Mouse (Mus musculus): ENCODE results near the gene Irf2bp2. TPM values are rescaled to one million over a fixed set of nuclear protein-coding genes. Genes with fewer than 3 reads are reported as not detected.
A peak's percentile ranks its signal among the peaks of the same experiment; 100 is the strongest.

Irf2bp2 gene
- polyA plus RNA-seq, 1 experiment, result not detected

DNA sequence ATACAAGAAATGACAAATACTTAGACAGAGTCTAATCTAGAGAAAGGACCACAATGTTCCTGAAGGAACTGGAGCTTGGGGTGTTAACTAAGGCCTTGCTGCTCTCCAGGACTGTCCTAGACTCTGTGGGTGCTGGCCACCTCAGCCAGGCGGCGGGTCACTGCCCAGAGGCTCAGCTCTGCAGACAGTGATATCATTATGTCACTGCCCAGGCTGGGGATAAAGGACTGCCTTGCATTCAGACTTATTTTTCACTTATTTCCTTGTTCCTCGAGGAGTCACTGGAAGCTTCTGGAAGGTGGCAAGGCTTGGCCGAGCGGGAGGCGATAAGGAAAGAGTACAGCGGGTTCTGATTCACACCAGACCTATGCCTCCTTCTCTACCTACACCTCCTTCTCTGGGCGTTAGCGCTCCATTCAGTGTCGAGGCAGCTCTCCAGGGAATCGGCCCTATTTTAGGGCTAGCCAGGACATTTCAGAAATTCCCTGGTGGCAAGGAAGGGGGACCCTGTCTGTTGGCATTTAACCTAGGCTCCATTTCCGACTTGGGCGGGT is 35.3 kb downstream of the Irf2bp2 start:
- Histone ChIP-seq H3K27ac (ENCODE audit: insufficient read depth, low read depth, low read length) (no peak overlapping the region), H3K4me3 (ENCODE audit: insufficient read depth, low read depth, low read length) (no peak overlapping the region), H3K4me1 (ENCODE audit: control insufficient read depth, insufficient read depth, low read length) (no peaks in the 10 kb centered on the region)
- 90% methylated on average over 13 of the region's 13 CpGs for WGBS
- TF ChIP-seq POLR2A (IDR thresholded peaks at IDR 0.05; ENCODE audit: insufficient read depth, low read depth, low read length) (no peak), CTCF (IDR thresholded peaks at IDR 0.05; ENCODE audit: insufficient read depth, low read depth, low read length) (no peak)

DNA sequence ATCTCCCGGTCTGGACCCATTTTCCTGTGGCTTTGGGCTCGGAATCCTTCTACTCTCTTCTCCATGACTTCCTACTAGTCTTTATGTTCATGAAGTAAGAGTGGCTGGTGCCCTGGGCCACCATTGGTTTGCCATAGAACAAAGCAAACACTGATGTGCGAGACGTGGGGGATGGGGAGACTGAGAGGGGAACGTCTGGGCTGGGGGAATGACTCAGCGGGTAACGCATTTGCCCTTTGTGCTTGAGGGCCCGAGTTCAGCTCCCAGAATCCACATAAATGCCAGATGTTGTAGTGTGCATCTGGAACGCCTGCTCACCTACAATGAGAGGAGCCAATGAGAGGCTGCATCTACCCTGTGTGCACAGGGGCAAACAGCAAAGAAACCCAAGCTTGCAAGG is 36.4 kb downstream of the Irf2bp2 start:
- TF ChIP-seq CTCF (IDR thresholded peaks at IDR 0.05; ENCODE audit: insufficient read depth, low read depth, low read length) (no peak), POLR2A (IDR thresholded peaks at IDR 0.05; ENCODE audit: insufficient read depth, low read depth, low read length) (no peak)
- Histone ChIP-seq H3K27ac (ENCODE audit: insufficient read depth, low read depth, low read length) (no peak overlapping the region), H3K4me1 (ENCODE audit: control insufficient read depth, insufficient read depth, low read length) (no peaks in the 10 kb centered on the region), H3K4me3 (ENCODE audit: insufficient read depth, low read depth, low read length) (no peak overlapping the region)
- 52% methylated on average over 9 of the region's 9 CpGs for WGBS

DNA sequence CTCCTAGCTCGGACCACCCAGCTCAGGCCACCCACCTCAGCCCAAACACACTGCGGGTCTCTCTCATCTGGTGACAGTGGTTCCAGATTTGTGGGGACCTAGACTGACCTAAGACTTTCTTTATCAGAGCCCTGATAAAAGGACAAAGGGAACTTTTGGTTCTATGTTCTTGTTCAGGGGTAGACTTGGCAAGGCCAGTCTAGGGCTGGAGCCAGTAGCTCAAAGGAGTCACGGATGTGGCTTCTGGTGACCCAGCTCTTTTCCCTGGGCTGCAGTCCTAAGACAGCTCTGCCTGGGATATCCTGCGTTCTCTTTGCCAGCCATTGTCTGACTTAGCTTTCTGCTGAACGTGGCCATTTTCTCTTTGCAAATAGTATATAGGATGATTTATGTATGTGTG is 37.1 kb downstream of the Irf2bp2 start:
- TF ChIP-seq POLR2A (IDR thresholded peaks at IDR 0.05; ENCODE audit: insufficient read depth, low read depth, low read length) (no peak), CTCF (IDR thresholded peaks at IDR 0.05; ENCODE audit: insufficient read depth, low read depth, low read length) (no peak)

DNA sequence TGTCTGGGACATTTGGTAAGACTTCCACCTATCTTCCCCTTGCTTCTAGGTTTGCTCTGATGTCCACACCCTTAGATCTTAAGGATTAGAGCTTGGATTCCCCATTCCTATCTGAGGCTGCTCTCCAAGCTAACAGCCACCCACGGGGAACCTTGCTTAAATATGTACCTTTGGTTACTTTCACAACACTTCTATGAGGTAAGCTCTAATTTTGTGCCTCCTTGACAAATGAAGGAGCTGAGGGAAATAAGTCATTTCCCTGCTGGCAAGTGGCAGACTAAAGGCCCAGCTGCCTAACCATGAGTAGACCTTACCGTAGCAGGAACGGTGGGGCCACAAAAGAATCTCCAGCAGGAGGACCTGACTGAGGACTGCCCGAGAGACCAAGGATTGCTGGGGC is 39.0 kb downstream of the Irf2bp2 start:
- no peak overlapping the region for H3K4me3 ChIP-seq (ENCODE audit: insufficient read depth, low read depth, low read length)
- H3K4me1 ChIP-seq (ENCODE audit: control insufficient read depth, insufficient read depth, low read length), result peaks cover 2% of the 10 kb centered on the region; the same call in 1 of the 2 replicates
- 88% methylated on average over 4 of the region's 4 CpGs for WGBS
- no peak overlapping the region for H3K27ac ChIP-seq (ENCODE audit: insufficient read depth, low read depth, low read length)
- TF ChIP-seq POLR2A (IDR thresholded peaks at IDR 0.05; ENCODE audit: insufficient read depth, low read depth, low read length) (no peak), CTCF (IDR thresholded peaks at IDR 0.05; ENCODE audit: insufficient read depth, low read depth, low read length) (no peak)

More for the DNA sequence above, 37.1 kb downstream of the Irf2bp2 start:
- WGBS, result 83% methylated on average over 5 of the region's 5 CpGs
- H3K27ac ChIP-seq (ENCODE audit: insufficient read depth, low read depth, low read length), result no peak overlapping the region
- H3K4me3 ChIP-seq (ENCODE audit: insufficient read depth, low read depth, low read length), result no peak overlapping the region
- H3K4me1 ChIP-seq (ENCODE audit: control insufficient read depth, insufficient read depth, low read length), result no peaks in the 10 kb centered on the region

DNA sequence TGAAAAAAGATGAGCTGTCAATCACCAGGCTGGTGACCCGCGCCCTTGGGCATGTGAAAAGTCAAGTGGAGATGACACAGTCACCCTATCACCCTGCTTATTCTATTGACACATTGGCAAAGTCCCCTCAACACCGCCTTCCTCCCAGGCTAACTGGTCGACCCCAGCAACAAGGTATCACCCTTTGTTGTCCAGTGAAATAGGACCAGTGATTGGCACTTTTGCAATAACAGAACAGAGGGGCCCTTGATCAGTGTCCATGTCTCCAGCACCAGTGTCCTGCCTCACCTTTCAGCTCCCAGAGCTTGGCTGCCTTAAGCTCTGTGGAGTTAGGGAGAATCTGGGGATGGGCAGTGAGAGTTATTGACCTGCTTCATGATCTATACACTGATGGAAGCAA is 41.9 kb downstream of the Irf2bp2 start:
- 93% methylated on average over 4 of the region's 4 CpGs for WGBS

DNA sequence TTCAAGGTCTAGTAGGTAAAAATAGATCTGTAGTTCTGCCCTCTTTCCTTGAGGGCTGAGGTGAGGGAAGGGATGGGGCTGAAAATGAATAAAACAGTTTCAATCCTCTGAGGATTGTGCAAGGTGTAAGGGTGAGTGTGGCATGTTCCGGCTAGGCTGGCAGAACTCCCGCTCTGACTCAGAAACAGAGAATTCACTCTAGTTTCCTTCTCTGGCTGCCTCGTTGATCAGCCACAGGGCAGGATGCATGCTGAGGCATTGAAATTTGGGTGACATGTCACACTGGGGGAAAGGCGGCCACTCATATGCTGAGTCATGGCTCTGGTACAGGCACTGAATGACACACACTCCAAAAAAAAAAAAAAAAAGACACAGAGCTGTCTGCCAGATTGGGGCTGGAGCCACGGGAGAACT is 42.8 kb downstream of the Irf2bp2 start:
- Histone ChIP-seq H3K4me3 (ENCODE audit: insufficient read depth, low read depth, low read length) (no peak overlapping the region), H3K4me1 (ENCODE audit: control insufficient read depth, insufficient read depth, low read length) (peaks cover 12% of the 10 kb centered on the region), H3K27ac (ENCODE audit: insufficient read depth, low read depth, low read length) (no peak overlapping the region)
- WGBS, result 38% methylated on average over 5 of the region's 5 CpGs
- TF ChIP-seq POLR2A (IDR thresholded peaks at IDR 0.05; ENCODE audit: insufficient read depth, low read depth, low read length) (no peak), CTCF (IDR thresholded peaks at IDR 0.05; ENCODE audit: insufficient read depth, low read depth, low read length) (no peak)

More for the DNA sequence above, 41.9 kb downstream of the Irf2bp2 start:
- Histone ChIP-seq H3K4me3 (ENCODE audit: insufficient read depth, low read depth, low read length) (no peak overlapping the region), H3K27ac (ENCODE audit: insufficient read depth, low read depth, low read length) (no peak overlapping the region), H3K4me1 (ENCODE audit: control insufficient read depth, insufficient read depth, low read length) (peaks cover 12% of the 10 kb centered on the region)
- no peak for TF ChIP-seq POLR2A (IDR thresholded peaks at IDR 0.05; ENCODE audit: insufficient read depth, low read depth, low read length)
- TF ChIP-seq CTCF (IDR thresholded peaks at IDR 0.05; ENCODE audit: insufficient read depth, low read depth, low read length), result no peak

DNA sequence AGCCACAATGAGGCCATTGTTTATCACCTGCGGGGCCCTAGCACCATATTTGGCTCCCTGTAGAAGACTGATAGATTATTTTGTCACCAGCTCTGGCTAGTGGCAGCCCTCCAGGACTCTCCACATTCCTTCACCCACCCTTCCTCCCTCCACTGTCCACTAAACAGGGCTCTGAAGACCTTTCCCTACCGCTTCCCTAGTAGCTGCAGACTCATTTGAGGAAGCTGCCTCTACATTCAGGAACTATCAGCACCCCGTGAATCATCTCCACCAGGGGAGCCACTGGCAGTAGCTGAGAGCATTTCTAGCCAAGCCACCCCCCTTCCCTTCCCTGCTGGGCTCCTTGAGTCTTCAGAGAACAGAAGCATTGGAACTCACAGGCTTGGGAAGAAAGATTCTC is 45.9 kb downstream of the Irf2bp2 start:
- Histone ChIP-seq H3K4me1 (ENCODE audit: control insufficient read depth, insufficient read depth, low read length) (peaks cover 12% of the 10 kb centered on the region), H3K4me3 (ENCODE audit: insufficient read depth, low read depth, low read length) (no peak overlapping the region), H3K27ac (ENCODE audit: insufficient read depth, low read depth, low read length) (peak overlapping the region; percentile 51)
- no peak for TF ChIP-seq CTCF (IDR thresholded peaks at IDR 0.05; ENCODE audit: insufficient read depth, low read depth, low read length)
- TF ChIP-seq POLR2A (IDR thresholded peaks at IDR 0.05; ENCODE audit: insufficient read depth, low read depth, low read length), result no peak
- 22% methylated on average over 3 of the region's 3 CpGs for WGBS

DNA sequence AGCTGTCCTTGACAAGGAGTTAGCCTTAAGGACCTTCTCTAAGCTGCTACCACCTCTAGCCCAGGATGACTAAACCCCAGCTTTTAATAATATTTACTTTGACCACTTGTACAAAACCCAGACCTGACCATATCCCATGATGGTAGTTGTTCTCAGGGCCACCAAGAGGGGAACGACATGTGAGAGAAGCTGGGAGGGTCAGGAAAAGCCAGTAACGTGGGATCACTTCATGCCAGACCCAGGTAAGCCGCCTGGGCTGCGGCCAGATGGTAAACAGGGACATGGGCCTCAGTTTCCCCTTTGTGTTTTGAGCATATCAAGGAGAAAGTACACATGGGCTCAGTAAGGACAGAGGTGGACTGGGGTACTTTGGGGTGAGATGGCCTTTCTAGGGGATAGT is 46.4 kb downstream of the Irf2bp2 start:
- no peak for TF ChIP-seq CTCF (IDR thresholded peaks at IDR 0.05; ENCODE audit: insufficient read depth, low read depth, low read length)
- Histone ChIP-seq H3K27ac (ENCODE audit: insufficient read depth, low read depth, low read length) (peak overlapping the region; percentile 50; the same call in 1 of the 2 replicates), H3K4me1 (ENCODE audit: control insufficient read depth, insufficient read depth, low read length) (peaks cover 16% of the 10 kb centered on the region), H3K4me3 (ENCODE audit: insufficient read depth, low read depth, low read length) (no peak overlapping the region)
- 97% methylated on average over 4 of the region's 4 CpGs for WGBS

DNA sequence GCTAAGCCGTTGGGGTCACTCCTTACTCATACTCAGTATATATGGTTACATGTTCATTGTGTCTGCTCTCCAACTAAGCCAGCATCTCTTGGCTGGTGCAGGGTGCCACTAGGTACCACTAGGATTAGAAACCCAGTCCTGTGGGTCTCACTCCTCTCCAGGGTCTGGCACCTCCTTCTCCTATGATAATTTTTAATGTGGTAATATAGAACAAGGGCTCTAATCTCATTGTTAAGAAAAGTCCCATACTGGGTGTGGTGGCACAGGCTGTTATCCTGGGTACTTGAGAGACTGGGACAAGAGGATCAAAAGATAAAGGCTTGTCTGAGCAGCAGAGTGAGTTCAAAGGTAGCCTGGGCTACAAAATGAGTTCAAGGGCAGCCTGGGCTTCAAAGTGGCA is 47.3 kb downstream of the Irf2bp2 start:
- Histone ChIP-seq H3K27ac (ENCODE audit: insufficient read depth, low read depth, low read length) (no peak overlapping the region), H3K4me1 (ENCODE audit: control insufficient read depth, insufficient read depth, low read length) (peaks cover 23% of the 10 kb centered on the region), H3K4me3 (ENCODE audit: insufficient read depth, low read depth, low read length) (no peak overlapping the region)
- TF ChIP-seq POLR2A (IDR thresholded peaks at IDR 0.05; ENCODE audit: insufficient read depth, low read depth, low read length), result no peak
- TF ChIP-seq CTCF (IDR thresholded peaks at IDR 0.05; ENCODE audit: insufficient read depth, low read depth, low read length), result no peak
- 83% methylated on average over 1 of the region's 1 CpGs for WGBS

DNA sequence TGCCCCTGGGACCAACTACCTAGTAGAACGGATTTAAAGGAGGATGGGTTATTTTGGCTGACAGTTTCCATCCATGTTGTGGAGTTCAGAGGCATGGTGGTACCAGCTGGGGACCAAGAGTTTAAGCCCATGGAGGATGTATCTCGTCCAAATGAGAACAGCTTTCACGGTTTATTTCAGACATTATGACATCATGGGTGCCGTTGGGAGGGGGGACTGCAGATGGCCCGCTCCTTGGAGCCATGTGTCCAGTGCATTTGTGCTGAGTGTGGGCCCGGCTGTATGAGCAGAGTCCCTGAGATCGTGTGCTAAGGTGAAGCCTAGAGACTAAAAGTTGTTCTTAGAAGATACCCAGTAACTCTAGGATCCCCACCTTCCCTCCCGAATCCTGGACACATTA is 50.4 kb downstream of the Irf2bp2 start:
- Histone ChIP-seq H3K4me3 (ENCODE audit: insufficient read depth, low read depth, low read length) (no peak overlapping the region), H3K4me1 (ENCODE audit: control insufficient read depth, insufficient read depth, low read length) (peaks cover 33% of the 10 kb centered on the region), H3K27ac (ENCODE audit: insufficient read depth, low read depth, low read length) (no peak overlapping the region)
- 84% methylated on average over 8 of the region's 8 CpGs for WGBS
- no peak for TF ChIP-seq CTCF (IDR thresholded peaks at IDR 0.05; ENCODE audit: insufficient read depth, low read depth, low read length)
- no peak for TF ChIP-seq POLR2A (IDR thresholded peaks at IDR 0.05; ENCODE audit: insufficient read depth, low read depth, low read length)

Data from olfactory bulb, adult 2 months (tissue).